Mouse (Mus musculus) subcutaneous adipose tissue, adult 2 months (tissue): ENCODE measurements around the gene Vmn2r111. TPM values are rescaled to one million over a fixed set of nuclear protein-coding genes. Genes with fewer than 3 reads are reported as not detected.

ENCODE experiments used
- polyA plus RNA-seq: library from polyadenylated mRNA; depleted of rRNA; stranded (reverse); fragments of >200 nt; gene quantifications from 2 replicates; pipeline ENCODE4 v1.2.3, GENCODE M21; 2012; ENCODE audit warnings: low replicate concordance; rRNA removed

Vmn2r111 gene
- polyA plus RNA-seq: not detected in 2 replicates

DNA sequence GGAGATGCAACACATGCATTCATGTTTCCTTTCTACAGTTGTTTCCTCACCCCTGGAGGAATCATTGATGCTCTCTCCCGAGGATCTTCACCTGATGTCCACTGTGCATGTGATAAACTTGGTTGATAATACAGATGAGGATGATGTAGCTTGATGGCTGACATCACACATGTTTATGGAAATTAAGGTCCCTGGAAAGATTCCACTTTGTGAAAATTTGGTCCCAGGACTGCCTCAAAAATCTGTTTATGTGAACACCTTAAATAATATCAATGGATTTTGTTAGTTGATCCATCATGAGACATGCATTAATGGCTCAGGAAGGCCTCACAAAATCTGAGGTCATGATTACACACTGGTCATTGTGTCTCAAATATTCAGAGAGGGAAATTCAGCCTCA lies at the start of gene Vmn2r111:
Vmn2r111 (minus strand) TSS at position 101 of the 400 bp plus-strand sequence.

DNA sequence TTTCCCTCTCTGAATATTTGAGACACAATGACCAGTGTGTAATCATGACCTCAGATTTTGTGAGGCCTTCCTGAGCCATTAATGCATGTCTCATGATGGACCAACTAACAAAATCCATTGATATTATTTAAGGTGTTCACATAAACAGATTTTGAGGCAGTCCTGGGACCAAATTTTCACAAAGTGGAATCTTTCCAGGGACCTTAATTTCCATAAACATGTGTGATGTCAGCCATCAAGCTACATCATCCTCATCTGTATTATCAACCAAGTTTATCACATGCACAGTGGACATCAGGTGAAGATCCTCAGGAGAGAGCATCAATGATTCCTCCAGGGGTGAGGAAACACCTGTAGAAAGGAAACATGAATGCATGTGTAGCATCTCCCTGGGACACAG lies 27.4 kb upstream of the Vmn2r111 start, which contains the start of gene Vmn2r112:
Vmn2r112 (plus strand) TSS at position 301 of the 400 bp plus-strand sequence.

Other genes starting within 250 kb of the Vmn2r111 start
- gene Zfp944, start 212.1 kb downstream of the Vmn2r111 start, polyA plus RNA-seq: 1.9 and 2.9 TPM in 2 replicates
- 0.66 and 0.67 TPM in 2 replicates for gene Zfp758, start 212.0 kb downstream of the Vmn2r111 start, polyA plus RNA-seq
- gene Zfp946, start 149.3 kb downstream of the Vmn2r111 start, polyA plus RNA-seq: 2.3 and 3.5 TPM in 2 replicates
- gene Vmn2r112, start 27.5 kb upstream of the Vmn2r111 start, polyA plus RNA-seq: not detected in 2 replicates